Mouse (Mus musculus): ENCODE data around the gene Caprin1.

GRCm38 (mm10) chr2:103784621-103785020, 12.8 kb downstream of the Caprin1 start:
- TF ChIP-seq CTCF (IDR thresholded peaks at IDR 0.05; ENCODE audit: borderline replicate concordance, extremely low read depth, insufficient read depth, insufficient read length) (peak; percentile 22; the same call in 1 of the 2 replicates), POLR2A (IDR thresholded peaks at IDR 0.05; ENCODE audit: borderline replicate concordance, extremely low read depth, insufficient read depth, insufficient read length, poor library complexity, severe bottlenecking) (no peak)

Data from brain, embryonic 14.5 days (tissue).